Mouse (Mus musculus): Measurements from ENCODE around the gene Soga3. TPM values are rescaled to one million over a fixed set of nuclear protein-coding genes. Genes with fewer than 3 reads are reported as not detected.

The Soga3 gene
- total and polyA plus RNA-seq, 3 experiments: not detected

DNA sequence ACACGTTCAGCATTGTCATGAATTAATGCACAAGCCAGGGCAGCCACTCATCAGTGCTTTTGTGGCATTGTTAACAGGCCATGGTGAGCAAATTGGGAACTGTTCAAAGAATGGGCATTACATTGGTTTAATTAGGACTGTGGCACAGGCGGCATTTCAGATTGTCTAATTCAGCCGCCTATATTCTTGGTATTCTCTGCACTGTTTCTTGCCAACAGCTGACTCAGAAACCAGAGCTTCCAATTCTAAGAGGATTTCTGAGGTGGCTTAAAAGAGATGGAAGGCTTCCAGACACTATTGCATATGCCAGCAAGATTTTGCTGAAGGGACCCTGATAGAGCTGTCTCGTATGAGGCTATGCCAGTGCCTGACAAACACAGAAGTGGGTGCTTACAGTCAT, 33.2 kb downstream of the Soga3 start:
- in situ Hi-C loops (cut with MboI; ENCODE audit: low pct_ligation_motif_present, low pct_unique_long_range_greater_than_20kb, low sequenced_read_pairs) (no loop called here), dilution Hi-C loops (cut with MboI; ENCODE audit: extremely low pct_ligation_motif_present, extremely low pct_unique_long_range_greater_than_20kb, low sequenced_read_pairs) (no loop called here)
- Histone ChIP-seq H3K4me3 (replicated peaks in 1 of 3; ENCODE audit: low read depth in 2 of 3, low read length in 2 of 3, poor library complexity in 1 of 3) (no peak overlapping the region), H3K4me2 (ENCODE audit: insufficient read depth, low read depth, poor library complexity, severe bottlenecking) (no peak overlapping the region), H3K4me1 (ENCODE audit: control insufficient read depth in 1 of 2, insufficient read depth in 2 of 2) (no peaks in the 10 kb centered on the region), H3K36me3 (replicated peaks in 1 of 2; ENCODE audit: control insufficient read depth in 1 of 2, insufficient read depth in 1 of 2, low read length in 1 of 2) (no peaks in the 10 kb centered on the region), H3K9me3 (replicated peaks; ENCODE audit: low read length) (no peaks in the 10 kb centered on the region), H3K27ac (ENCODE audit: insufficient read depth, low read depth) (no peak overlapping the region), H3K9ac (ENCODE audit: insufficient read depth, low read depth) (no peak overlapping the region), H3K27me3 (replicated peaks) (no peaks in the 10 kb centered on the region), H3K79me2 (replicated peaks; ENCODE audit: control insufficient read depth, extremely low read depth, insufficient read depth, poor library complexity, severe bottlenecking) (no peaks in the 10 kb centered on the region)
- DNase-seq (ENCODE audit: extremely low read depth): no peak
- TF ChIP-seq MAX (IDR thresholded peaks at IDR 0.05; ENCODE audit: low read length) (no peak), ZNF384 (IDR thresholded peaks at IDR 0.05; ENCODE audit: low read depth, low read length) (no peak), NRF1 (IDR thresholded peaks at IDR 0.05; ENCODE audit: low read depth, low read length) (no peak), MAFK (IDR thresholded peaks at IDR 0.05; ENCODE audit: insufficient replicate concordance, low read length) (no peak), CTCF (conservative IDR thresholded peaks at IDR 0.05 in 1 of 2, IDR thresholded peaks at IDR 0.05 in 1 of 2; ENCODE audit: low read depth in 2 of 2, low read length in 2 of 2) (no peak), POLR2AphosphoS2 (IDR thresholded peaks at IDR 0.05; ENCODE audit: low read depth, low read length) (no peak), ZC3H11A (IDR thresholded peaks at IDR 0.05; ENCODE audit: low read depth, low read length) (no peak), MYC (IDR thresholded peaks at IDR 0.05; ENCODE audit: low read depth, low read length) (no peak), KAT2A (IDR thresholded peaks at IDR 0.05; ENCODE audit: insufficient replicate concordance, low read length) (no peak), USF1 (IDR thresholded peaks at IDR 0.05; ENCODE audit: low read depth, low read length) (no peak), POLR2A (IDR thresholded peaks at IDR 0.05; ENCODE audit: low read depth, low read length) (no peak), USF2 (conservative IDR thresholded peaks at IDR 0.05; ENCODE audit: low read depth, low read length) (no peak)

DNA sequence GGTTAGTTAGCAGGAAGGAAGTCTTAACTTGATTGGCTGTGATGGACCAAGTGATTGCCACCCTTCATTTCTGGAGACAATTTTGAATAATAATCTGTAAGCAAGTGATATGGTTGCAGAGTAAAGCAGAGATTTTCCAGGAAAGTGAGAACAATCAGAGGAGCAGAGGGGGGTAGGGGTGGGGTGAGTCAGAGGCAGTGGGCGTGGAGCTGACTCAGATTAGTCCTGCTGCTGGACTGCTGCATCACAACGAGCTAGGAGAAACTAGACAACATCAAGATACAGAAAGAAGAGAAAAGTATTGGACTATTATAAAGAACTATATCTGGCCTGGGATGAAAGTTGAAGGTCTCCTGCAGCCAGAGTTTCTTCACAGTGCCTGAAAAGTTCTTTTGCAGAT, 34.4 kb downstream of the Soga3 start:
- in situ Hi-C loops (cut with MboI; ENCODE audit: low pct_ligation_motif_present, low pct_unique_long_range_greater_than_20kb, low sequenced_read_pairs): no loop called here
- TF ChIP-seq PAX5 (IDR thresholded peaks at IDR 0.05; ENCODE audit: low read length) (no peak), CHD2 (IDR thresholded peaks at IDR 0.05; ENCODE audit: low read length) (no peak), CTCF (conservative IDR thresholded peaks at IDR 0.05 in 1 of 2, IDR thresholded peaks at IDR 0.05 in 1 of 2; ENCODE audit: low read depth in 2 of 2, low read length in 2 of 2) (no peak), ZNF384 (IDR thresholded peaks at IDR 0.05; ENCODE audit: low read depth, low read length) (no peak), MEF2A (IDR thresholded peaks at IDR 0.05; ENCODE audit: borderline replicate concordance, low read depth, low read length) (no peak), ZC3H11A (IDR thresholded peaks at IDR 0.05; ENCODE audit: low read depth, low read length) (no peak), USF2 (conservative IDR thresholded peaks at IDR 0.05; ENCODE audit: low read depth, low read length) (no peak), POLR2A (IDR thresholded peaks at IDR 0.05; ENCODE audit: low read depth, low read length) (no peak), ETS1 (conservative IDR thresholded peaks at IDR 0.05; ENCODE audit: low read depth, low read length) (no peak), HCFC1 (IDR thresholded peaks at IDR 0.05; ENCODE audit: low read depth, low read length) (no peak), MAFK (IDR thresholded peaks at IDR 0.05; ENCODE audit: insufficient replicate concordance, low read length) (no peak), BHLHE40 (IDR thresholded peaks at IDR 0.05; ENCODE audit: low read depth, low read length) (no peak), CHD1 (IDR thresholded peaks at IDR 0.05; ENCODE audit: low read depth, low read length) (no peak), TCF12 (IDR thresholded peaks at IDR 0.05; ENCODE audit: low read depth, low read length) (no peak), IRF4 (IDR thresholded peaks at IDR 0.05; ENCODE audit: low read depth, low read length) (no peak), KAT2A (IDR thresholded peaks at IDR 0.05; ENCODE audit: insufficient replicate concordance, low read length) (no peak), MAX (IDR thresholded peaks at IDR 0.05; ENCODE audit: low read length) (no peak), POLR2AphosphoS2 (IDR thresholded peaks at IDR 0.05; ENCODE audit: low read depth, low read length) (no peak), USF1 (IDR thresholded peaks at IDR 0.05; ENCODE audit: low read depth, low read length) (no peak), E2F4 (IDR thresholded peaks at IDR 0.05; ENCODE audit: insufficient replicate concordance, low read depth, low read length) (no peak)
- no peaks in the 10 kb centered on the region for H3K27me3 ChIP-seq (replicated peaks)
- no peaks in the 10 kb centered on the region for H3K9me3 ChIP-seq (replicated peaks; ENCODE audit: low read length)
- H3K4me3 ChIP-seq (replicated peaks in 1 of 3; ENCODE audit: low read depth in 2 of 3, low read length in 2 of 3, poor library complexity in 1 of 3): no peak overlapping the region
- no peak for DNase-seq (ENCODE audit: extremely low read depth)
- no peaks in the 10 kb centered on the region for H3K79me2 ChIP-seq (replicated peaks; ENCODE audit: control insufficient read depth, extremely low read depth, insufficient read depth, poor library complexity, severe bottlenecking)
- H3K9ac ChIP-seq (ENCODE audit: insufficient read depth, low read depth): no peak overlapping the region
- dilution Hi-C loops (cut with MboI; ENCODE audit: extremely low pct_ligation_motif_present, extremely low pct_unique_long_range_greater_than_20kb, low sequenced_read_pairs): no loop called here
- H3K4me1 ChIP-seq (ENCODE audit: control insufficient read depth in 1 of 2, insufficient read depth in 2 of 2): no peaks in the 10 kb centered on the region
- H3K27ac ChIP-seq (ENCODE audit: insufficient read depth, low read depth): no peak overlapping the region
- no peak overlapping the region for H3K4me2 ChIP-seq (ENCODE audit: insufficient read depth, low read depth, poor library complexity, severe bottlenecking)
- no peaks in the 10 kb centered on the region for H3K36me3 ChIP-seq (replicated peaks in 1 of 2; ENCODE audit: control insufficient read depth in 1 of 2, insufficient read depth in 1 of 2, low read length in 1 of 2)
